Mouse (Mus musculus): ENCODE data around the gene Nudt9. TPM values are rescaled to one million over a fixed set of nuclear protein-coding genes. Genes with fewer than 3 reads are reported as not detected.

Gene Nudt9
- total RNA-seq, 2 experiments from 2014 or later: 66.4 to 71.5 TPM

DNA sequence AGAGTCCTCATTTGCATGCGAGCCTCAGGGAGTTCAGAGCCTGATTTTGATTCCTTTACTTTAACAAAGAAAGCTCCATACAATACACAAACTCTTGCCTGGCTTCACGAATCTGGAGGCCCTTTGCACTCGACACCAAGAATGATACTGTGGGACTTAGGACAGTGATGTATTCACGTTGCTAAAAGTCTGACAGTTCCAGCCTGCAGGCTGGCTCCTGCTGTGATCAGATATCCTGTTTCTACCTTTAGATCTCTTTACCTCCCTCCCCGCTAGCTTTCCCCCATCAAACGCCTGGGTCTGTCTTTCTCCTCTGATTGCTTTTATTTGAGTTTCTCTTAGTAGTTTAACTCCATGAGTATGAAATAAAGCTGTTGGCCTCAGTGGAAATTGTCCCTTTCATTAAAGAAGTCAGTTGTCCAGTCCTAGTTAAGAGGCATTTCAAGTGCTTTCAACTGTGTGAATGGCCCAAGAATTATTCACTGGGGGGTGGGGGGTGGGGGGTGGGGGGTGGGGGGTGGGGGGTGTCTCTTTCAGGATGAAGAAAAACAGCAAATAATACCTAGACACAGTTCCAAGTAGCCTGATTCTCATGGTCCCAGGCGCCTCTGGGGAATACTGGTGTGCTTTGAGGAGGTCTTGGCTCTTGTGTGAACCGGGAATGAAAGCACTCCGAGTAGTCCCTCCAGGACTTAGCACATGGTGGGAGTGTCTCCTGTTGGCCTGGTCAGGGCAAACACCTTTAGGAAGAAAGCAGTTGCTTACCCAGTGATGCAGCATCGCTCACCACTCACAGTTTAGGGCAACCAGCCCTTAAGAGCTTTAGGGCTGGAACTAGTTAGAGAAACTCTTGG, 55.8 kb downstream of the Nudt9 start:
- no peak for DNase-seq (ENCODE audit: low spot score in 2 of 2)
- Histone ChIP-seq H3K27ac (peak overlapping the region; percentile 82), H3K4me3 (no peak overlapping the region)
- TF ChIP-seq CTCF (conservative IDR thresholded peaks at IDR 0.05): no peak

DNA sequence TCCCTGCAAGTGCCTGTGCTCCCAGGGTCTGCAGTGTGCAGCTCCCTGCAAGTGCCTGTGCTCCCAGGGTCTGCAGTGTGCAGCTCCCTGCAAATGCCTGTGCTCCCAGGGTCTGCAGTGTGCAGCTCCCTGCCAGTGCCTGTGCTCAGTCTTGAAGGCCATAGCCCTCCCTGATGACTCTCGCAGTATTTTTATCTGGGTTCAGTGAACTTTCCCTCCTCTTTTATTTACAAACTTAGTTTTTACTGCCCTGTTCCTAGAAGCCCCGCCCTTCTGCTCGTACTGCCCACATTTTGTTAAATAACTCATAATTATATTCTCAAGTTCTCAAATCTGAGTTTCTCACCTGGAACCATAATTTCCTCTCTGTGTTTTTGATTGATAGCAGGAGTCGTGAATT, 57.1 kb downstream of the Nudt9 start:
- Histone ChIP-seq H3K4me3 (no peak overlapping the region), H3K27ac (peak overlapping the region; percentile 82)
- no peak for DNase-seq (ENCODE audit: low spot score in 2 of 2)
- no peak for TF ChIP-seq CTCF (conservative IDR thresholded peaks at IDR 0.05)

DNA sequence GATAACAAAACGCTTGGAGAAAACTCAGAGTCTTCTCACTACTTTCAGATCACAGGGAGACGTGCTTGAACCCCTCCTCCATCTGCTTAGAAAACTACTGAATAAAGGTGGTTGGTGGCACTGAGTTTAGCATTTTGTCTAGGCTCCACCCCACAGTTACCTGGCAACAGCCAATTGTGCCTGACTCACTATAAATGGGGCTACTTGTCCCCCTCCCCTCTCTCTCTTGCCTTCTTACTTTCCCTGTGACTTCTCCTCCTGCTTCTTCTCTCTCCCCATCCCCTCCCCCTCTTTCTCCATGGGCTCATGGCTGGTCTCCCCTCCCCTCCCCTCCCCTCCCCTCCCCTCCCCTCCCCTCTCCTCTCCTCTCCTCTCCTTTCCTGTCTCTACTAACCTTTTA, 58.0 kb downstream of the Nudt9 start:
- no peak for TF ChIP-seq CTCF (conservative IDR thresholded peaks at IDR 0.05)
- Histone ChIP-seq H3K27ac (peak overlapping the region; percentile 82), H3K4me3 (no peak overlapping the region)
- DNase-seq (ENCODE audit: low spot score in 2 of 2): no peak

DNA sequence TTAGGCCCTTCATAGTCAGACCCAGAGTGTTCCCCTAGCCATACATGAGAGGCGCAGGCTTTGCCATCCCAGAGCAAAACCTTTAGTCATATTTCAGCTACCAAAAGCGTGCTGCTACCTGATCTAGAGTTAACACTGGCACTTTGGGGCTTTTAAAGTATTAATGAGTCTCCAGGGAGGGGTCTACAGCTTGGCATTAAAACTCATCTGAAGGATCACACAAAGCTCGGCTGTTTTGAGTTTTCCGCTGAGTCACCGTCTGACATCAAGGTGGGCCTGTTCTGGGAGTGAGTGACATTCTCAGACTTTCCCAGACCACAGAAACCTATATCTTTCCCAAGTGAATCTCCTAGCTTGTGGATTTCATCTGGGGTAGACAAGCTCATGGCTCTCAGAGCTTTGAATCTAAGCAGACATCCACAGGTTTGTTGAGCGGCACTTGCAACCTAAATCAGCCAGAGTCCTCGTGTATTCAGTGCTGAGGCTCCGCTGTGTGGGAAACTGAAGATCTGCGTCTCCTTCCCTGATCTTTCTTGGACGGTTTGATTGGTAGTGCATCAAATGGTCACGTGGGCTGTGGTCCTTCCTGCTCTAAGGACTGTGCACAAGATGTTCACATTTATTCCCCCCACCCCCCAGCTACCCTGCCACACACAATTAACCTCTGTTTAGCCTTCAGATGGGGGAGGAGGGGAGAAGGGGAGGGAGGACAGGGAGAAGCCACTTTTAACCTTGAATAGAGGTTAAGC, 62.2 kb downstream of the Nudt9 start:
- no peak for TF ChIP-seq CTCF (conservative IDR thresholded peaks at IDR 0.05)
- H3K4me3 ChIP-seq: peak overlapping the region; percentile 77

GRCm38 (mm10) chr5:104108879-104109369, 62.8 kb downstream of the Nudt9 start:
- TF ChIP-seq CTCF (conservative IDR thresholded peaks at IDR 0.05): no peak
- peak; percentile 53 to 63 for DNase-seq (ENCODE audit: low spot score in 2 of 2)
- Histone ChIP-seq H3K27ac (peak overlapping the region; percentile 97), H3K4me3 (peak overlapping the region; percentile 77)

More for the DNA sequence above, 62.2 kb downstream of the Nudt9 start:
- no peak for DNase-seq (ENCODE audit: low spot score in 2 of 2)
- peak overlapping the region; percentile 97 for H3K27ac ChIP-seq

GRCm38 (mm10) chr5:104109516-104109915, 63.4 kb downstream of the Nudt9 start:
- Histone ChIP-seq H3K27ac (peak overlapping the region; percentile 97), H3K4me3 (peak overlapping the region; percentile 77)
- no peak for TF ChIP-seq CTCF (conservative IDR thresholded peaks at IDR 0.05)
- DNase-seq (ENCODE audit: low spot score in 2 of 2): no peak

DNA sequence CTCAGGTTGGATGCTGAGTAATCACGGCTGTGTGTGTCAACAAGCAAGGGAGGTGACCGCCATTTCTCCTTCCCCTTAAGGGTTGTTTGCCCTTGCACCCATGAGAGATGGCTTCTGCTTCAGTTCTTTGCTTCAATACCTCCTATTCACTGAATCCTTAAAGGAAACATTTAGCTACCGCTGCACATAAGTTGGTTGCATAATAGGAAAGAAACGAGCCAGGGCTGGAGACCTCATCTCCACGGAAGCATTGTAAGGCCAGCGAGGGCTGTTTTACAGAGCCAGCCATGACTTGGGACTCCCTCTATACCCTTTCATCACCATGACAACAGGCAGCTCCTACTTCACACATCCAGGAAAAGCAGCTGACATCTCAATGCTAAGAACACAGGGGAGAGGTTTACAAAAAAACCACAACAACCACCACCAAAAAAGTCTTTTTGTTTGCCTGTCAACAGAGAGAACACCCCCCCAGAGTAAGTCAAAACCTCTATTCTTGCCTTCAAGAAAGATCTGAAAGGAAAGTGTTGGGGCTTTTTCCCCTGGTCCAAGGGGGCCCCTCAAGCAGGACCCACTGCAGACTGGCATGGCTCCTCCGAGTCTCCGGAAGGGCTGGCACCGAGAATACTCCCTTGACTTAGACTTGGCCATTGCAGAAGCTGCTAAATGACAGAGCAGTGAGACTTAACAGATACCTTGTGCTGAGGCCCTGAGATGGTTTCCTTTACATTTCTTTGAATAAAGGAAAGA, 64.2 kb downstream of the Nudt9 start:
- DNase-seq (ENCODE audit: low spot score in 2 of 2): peak in 1 of 2 experiments; percentile 81
- Histone ChIP-seq H3K4me3 (peak overlapping the region; percentile 77), H3K27ac (peak overlapping the region; percentile 97)
- no peak for TF ChIP-seq CTCF (conservative IDR thresholded peaks at IDR 0.05)

DNA sequence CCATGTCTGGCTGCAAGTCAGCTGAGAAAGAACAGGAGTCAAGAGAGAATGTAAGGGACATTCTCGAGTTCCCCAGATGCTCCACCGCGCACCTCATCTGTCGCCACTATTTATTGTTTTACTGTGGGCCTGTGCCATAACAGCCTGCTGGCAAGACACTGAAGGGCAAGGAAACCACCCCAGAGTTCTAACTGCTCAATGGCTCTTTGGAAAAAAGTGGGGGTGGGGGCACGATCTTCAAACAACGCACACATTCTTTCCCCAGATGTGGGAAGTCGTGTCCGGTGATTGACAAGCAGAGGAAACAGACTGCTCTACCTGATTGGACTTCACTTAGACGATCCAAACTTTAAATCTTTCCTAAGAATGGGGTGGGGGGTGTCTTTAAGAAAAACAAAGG, 65.9 kb downstream of the Nudt9 start:
- TF ChIP-seq CTCF (conservative IDR thresholded peaks at IDR 0.05): peak; percentile 47
- Histone ChIP-seq H3K4me3 (peak overlapping the region; percentile 77), H3K27ac (peak overlapping the region; percentile 97)
- DNase-seq (ENCODE audit: low spot score in 2 of 2): no peak

- no peak for DNase-seq (ENCODE audit: low spot score in 2 of 2)
- H3K4me3 ChIP-seq: peak overlapping the region; percentile 77
- no peak for TF ChIP-seq CTCF (conservative IDR thresholded peaks at IDR 0.05)
- peak overlapping the region; percentile 97 for H3K27ac ChIP-seq
Measured at GRCm38 (mm10) chr5:104112511-104112910, 66.4 kb downstream of the Nudt9 start.

DNA sequence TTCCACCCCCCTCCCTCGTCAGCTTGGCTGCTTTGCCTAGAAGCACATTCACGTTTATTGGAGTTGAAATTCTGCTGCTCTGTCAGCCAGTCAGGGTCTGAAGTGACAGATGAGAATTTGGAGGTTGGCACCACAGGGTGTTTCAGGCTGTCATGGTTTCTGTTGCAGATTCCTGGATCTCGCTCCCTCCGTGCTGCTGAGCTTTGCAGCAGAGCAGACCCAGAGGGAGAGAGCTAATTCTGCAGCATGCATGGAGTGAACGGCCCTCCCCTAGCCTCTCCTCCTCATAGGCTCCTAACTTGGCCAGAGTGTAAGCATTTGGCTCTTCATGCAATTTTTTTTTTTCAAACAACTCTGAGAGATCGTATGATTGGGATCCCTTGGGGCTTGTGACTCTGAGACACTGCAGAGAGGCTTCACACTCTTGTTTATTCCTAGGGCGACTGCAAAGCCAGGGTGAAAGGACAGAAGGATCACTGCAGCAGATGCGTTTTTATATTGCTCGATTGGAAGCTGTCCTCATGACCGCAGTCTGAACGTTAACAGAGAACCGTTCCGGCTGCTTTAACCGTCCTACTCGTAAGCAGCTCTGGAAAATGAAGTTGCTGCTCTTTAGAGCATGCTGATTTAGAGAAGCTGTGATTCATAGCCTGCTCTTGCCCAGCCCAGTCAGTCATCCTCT, 67.5 kb downstream of the Nudt9 start, which contains the start of gene Sparcl1:
TSS of gene Sparcl1 (minus strand) at position 243 of the 682 bp plus-strand sequence.
- Histone ChIP-seq H3K27ac (peak within 1 kb of the TSS; percentile 97), H3K4me3 (peak within 1 kb of the TSS; percentile 77)
- peak; percentile 71 to 80 for DNase-seq (ENCODE audit: low spot score in 2 of 2)
- no peak for TF ChIP-seq CTCF (conservative IDR thresholded peaks at IDR 0.05)

Small RNA genes within 50 kb of the gene (microRNA-seq; reads per million reads assigned to microRNA genes)
- 0 to 0.37 reads per million in 2 experiments for gene Mir5619

Other genes with a start within 250 kb of the Nudt9 start
- gene Klhl8, start 135.0 kb upstream of the Nudt9 start, total RNA-seq (2021): 10 to 100 TPM; 30.4 to 32.7 TPM
- gene Hsd17b13, start 68.9 kb upstream of the Nudt9 start, total RNA-seq (2021): not detected
- 10 to 100 TPM; 48.0 to 53.9 TPM for gene Hsd17b11, start 24.4 kb upstream of the Nudt9 start, total RNA-seq (2021)
- not detected for gene Gm17660, start 31.3 kb downstream of the Nudt9 start, total RNA-seq (2021)
- 1,000 to 10,000 TPM; 1,426 to 1,439 TPM for gene Sparcl1, start 67.4 kb downstream of the Nudt9 start, total RNA-seq (2021)
- gene Dspp, start 124.4 kb downstream of the Nudt9 start, total RNA-seq (2021): not detected
- gene Dmp1, start 156.3 kb downstream of the Nudt9 start, total RNA-seq (2021): 1 to 10 TPM; 4.4 to 5.2 TPM